Mouse (Mus musculus) R1 (cell line): ENCODE measurements around the gene Anp32e.
"Not testable (repeated sequence)": the region's sequence is repeated elsewhere in the genome, so short reads cannot be mapped to it uniquely, and the experiment has no call there.

Experiments used
- DNase-seq: peaks from one replicate; pipeline ENCODE4 v3.0.0-alpha.2; 2018; ENCODE audit warnings: low read depth, low spot score

The Anp32e gene

DNA sequence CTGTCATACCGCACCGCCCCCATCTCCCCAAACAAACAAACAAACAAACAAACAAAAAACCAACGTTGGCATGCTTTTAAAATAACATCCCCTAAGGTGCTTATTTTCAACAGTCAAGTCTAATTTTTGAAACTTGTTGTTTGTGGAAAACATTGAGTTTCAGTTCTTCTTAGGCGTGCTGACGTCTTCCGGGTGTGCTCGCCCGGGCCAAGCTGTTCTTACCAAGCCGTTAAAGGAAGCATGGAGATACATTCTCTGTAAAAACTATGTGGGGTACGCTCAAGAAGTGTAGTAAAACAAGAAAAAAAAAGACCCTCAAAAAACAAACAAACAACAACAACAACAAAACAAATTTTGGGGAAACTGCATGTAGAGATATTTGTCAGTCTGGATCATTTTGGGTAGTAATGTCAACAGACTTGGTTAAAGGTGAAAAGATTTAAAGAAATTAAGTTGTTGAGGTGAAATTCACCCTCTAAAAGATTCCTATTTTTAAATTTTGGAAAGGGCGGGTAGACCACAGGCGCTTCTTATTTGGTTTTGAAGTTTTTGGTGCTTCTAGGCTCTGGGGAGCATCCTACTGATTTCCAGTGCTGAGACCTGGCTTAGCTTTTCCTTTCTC, 43.3 kb downstream of the Anp32e start:
- no peak for DNase-seq

DNA sequence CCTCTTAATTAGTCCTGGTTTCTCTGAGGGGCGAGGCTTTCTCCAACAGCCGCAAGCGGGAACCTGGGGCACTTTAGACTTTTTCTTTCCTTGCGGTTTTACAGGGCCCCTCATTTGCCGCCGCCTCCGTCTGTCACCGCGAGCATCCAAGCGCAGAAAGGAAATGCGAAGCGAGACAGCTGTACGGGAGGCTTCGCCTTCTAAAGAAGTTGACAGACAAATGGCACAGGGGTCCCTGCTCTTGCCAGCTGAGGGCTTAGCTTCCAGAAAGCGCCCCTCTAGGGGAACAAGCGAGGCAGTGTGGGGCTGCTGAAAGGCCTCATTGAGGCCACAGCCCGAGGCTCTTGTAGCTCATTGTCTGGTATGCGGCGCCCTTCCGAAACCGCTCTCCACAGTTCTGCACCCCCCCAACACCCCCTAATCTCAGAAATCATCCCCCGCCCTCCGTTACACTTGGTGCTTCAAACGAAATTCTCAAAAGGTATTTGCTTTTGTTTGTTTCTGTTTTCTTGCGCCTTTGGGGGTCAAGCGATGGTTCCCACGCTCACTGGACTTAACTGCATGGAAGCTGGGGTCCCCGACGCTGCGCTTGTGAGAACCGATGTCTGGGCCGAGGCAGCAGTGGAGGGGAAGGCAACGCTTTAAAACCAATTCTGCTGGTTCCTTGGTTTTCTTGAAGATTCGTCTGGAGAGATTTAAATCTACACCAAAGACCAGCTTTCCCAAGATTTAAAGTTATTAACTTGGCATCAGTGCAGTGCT, 44.0 kb downstream of the Anp32e start:
- DNase-seq: no peak

DNA sequence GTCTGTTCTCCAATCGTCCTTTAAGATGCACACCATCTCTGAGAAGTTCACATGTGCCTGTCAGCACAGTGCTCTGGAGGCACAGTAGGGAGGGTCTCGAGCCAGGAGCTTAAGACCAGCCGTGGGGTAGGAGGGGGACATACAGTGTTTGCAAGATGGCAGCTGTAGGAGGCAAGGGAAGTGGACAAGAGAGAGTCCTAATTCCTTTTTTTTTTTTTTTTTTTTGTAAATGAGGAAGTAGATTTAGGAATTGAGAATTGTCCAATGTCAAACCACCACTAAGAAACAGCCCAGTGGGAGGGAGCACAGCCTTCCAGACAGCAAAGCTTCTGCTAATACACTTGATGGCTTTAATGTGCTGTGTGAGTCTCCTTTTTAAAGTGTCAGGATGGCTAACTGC, 48.0 kb downstream of the Anp32e start:
- no peak for DNase-seq

DNA sequence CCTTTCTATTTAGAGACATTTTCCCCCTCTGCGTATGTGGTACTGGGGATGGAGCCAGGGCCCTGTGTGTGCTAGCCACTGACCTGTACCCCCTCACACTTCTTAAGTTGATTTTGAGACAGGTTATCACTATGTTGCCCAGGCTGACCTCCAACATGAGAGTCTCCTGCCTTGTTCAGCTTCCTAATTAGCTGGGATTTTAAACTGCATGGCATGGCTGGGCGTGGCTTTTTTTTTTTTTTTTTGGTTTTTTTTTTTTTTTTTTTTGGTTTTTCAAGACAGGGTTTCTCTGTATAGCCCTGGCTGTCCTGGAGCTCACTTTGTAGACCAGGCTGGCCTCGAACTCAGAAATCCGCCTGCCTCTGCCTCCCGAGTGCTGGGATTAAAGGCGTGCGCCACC, 48.5 kb downstream of the Anp32e start:
- DNase-seq: not testable (repeated sequence)

DNA sequence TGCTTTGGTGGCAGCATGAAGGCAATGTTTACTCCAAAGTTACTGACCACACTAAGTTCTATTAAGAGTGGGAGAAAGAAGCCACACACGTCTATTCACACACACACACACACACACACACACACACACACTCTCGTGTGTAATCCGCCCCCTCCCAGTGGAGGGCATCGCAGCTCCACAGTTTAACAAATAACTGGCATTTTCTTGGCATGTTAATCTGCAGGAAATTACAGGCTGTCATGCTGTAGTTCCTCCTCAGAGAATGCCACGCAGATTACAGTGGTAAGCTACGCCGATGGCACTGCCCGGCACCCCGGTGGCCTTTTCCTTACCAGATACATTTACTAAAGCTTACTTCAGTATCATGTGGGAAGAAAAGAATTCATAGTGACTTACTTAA, 49.2 kb downstream of the Anp32e start:
- DNase-seq: no peak

DNA sequence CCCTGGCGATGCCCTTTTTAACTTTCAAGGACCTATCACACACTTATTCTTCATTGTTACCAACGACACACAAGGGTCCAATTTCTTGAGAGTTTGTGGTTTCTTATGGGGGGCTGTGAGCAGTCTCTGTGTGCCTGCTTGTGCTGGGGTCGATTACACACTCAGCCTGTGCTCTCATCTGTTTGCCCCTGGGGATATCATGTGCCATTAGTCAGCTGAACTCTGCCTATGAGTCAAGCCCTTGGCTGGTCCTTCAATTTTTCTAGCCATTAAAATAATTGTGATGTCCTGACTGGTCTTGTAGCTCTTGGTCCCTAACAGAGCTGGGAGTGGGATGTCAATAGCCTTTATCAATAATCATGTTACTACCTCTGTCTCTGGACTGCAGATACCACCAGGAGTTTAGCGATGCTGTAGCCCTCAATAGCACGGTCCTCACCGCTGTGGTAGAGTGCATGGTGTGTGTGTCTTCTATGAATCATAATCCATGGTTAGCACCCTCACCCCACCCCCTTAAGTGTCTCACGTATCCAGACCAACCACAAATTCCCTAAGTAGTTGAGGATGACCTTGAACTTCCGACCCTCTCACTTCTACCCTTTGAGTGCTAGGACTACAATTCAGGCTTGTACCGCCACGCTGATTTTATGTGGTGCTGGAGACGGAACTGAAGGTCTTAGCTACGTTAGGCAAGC, 51.4 kb downstream of the Anp32e start:
- peak; percentile 30 for DNase-seq

GRCm38 (mm10) chr3:95982129-95982528, 53.1 kb downstream of the Anp32e start:
- DNase-seq: no peak

GRCm38 (mm10) chr3:95985209-95986000, 56.4 kb downstream of the Anp32e start:
- peak; percentile 83 for DNase-seq

- peak; percentile 85 for DNase-seq
These were observed 57.1 kb downstream of the Anp32e start for GRCm38 (mm10) chr3:95986001-95986622.

GRCm38 (mm10) chr3:95986984-95987383, 57.9 kb downstream of the Anp32e start:
- no peak for DNase-seq

DNA sequence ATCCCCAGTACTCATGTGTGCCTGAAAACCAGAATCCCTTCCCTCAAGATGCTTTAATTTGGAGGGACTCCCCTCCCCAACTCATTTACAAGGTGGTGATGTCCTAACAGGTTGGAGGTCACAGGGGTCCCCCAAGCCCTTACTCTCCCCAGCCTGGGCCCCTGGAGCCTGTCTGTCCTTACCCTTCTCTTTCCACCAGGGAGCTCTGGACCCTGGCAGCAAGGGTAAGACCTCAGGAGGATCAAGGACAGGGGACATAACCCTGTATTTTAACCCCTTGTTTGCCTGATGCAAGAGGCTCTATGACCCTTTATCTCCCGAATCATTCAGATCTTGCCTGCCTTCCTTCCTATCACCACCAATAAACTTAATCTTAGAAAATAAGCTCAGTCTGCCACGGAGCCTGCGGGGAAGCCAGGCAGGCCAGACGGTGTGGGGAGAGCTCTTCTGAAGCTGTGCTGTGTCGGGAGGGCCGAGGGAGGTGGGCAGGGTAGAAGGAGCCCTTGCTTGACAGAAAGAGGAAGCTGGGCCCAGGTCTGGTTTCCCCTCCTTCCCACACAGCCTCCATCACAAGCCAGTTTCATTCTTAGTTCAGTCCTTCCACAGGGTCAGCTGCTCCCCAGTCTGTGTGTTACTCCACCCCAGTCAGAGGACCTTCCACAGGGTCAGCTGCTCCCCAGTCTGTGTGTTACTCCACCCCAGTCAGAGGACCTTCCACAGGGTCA, 58.5 kb downstream of the Anp32e start:
- no peak for DNase-seq

GRCm38 (mm10) chr3:95988138-95988537, 59.1 kb downstream of the Anp32e start:
- DNase-seq: no peak

GRCm38 (mm10) chr3:95988969-95989368, 59.9 kb downstream of the Anp32e start:
- peak; percentile 31 for DNase-seq

- no peak for DNase-seq
These were observed 61.4 kb downstream of the Anp32e start for GRCm38 (mm10) chr3:95990413-95990941.

GRCm38 (mm10) chr3:95992990-95993603, 64.1 kb downstream of the Anp32e start:
- no peak for DNase-seq

GRCm38 (mm10) chr3:95993881-95994280, 64.8 kb downstream of the Anp32e start:
- DNase-seq: no peak

DNA sequence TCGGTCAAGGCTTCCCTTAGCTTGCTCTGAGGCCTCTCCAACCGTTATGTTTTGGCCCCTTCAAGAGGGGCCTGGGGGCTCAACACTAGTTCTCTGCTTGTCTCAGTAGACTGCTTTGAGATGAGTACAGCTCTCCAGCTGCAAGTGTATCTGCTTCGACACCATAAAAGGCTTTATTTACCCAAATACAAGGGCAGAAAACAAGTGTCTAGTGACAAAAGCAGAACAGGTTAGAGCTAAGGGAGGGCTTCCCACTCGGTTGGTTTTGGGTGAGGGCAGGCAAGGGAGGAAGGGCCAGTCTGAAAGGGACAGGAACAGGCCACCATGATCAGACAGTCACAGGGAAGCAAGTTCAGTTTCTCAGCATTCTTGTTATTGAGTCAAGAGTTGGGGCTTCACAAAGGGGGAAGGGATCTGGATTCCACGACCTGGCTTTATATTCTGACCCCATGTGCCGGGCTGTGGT, 65.4 kb downstream of the Anp32e start:
- DNase-seq: no peak

GRCm38 (mm10) chr3:95994975-95995801, 66.1 kb downstream of the Anp32e start:
- DNase-seq: peak; percentile 66

- peak; percentile 41 for DNase-seq
These were observed 66.9 kb downstream of the Anp32e start, which contains the start of gene Plekho1 for GRCm38 (mm10) chr3:95995802-95996428. Gene Plekho1 (minus strand): TSS chr3:95996001.
